Mouse (Mus musculus): ENCODE data around the gene Prr5l.

Gene Prr5l

DNA sequence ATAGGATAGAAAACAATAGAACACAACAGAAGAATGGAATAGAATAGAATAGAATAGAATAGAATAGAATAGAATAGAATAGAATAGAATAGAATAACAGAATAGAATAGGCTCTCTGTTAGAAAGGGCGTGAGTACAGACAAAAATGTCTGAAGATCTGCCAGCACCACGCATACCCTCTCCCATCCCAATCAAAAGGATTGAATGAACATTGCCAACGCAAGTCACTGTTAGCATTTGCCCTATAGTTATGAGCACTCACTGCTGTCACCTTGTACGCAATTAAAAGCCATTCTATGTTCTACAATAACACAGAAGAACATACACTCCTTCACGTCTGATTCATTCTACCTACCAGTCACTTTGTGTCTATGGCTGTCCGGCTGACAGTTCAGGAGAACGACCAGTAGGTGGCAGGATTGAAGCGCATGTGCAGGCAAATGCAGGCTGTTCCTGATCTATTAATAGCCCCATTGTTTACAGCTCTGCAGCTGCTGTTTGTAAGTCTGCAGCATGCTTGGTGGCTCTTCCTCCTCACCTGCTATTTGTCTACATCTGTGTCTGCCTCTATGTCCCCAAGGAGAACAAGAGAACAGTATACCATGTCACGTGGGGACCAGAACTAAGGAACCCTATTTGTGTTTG lies 217.6 kb downstream of the Prr5l start:
- peak; percentile 53 to 90 for DNase-seq (ENCODE audit: inconsistent age in 2 of 2, low spot score in 1 of 2)

All from adrenal gland, adult (tissue).